Mouse (Mus musculus) adrenal gland, postnatal 14 days (tissue): ENCODE measurements at regions not wholly inside any gene's neighbourhood (a gene's known extent, or its start where the extent isn't known, plus 50 kb on each side); places are given as distances from the start of the nearest gene placed in this dataset.

Source experiments
- DNase-seq: peaks from one replicate; pipeline ENCODE4 v3.0.0; 2021; ENCODE audit warnings: mixed read lengths

- peak; percentile 38 for DNase-seq
These were observed 114.4 kb downstream of the H2afy start for GRCm38 (mm10) chr13:56021716-56022115.

- DNase-seq = no peak
These were observed 122.2 kb downstream of the H2afy start for GRCm38 (mm10) chr13:56014006-56014405.

- DNase-seq = no peak
These were observed 125.7 kb downstream of the H2afy start for GRCm38 (mm10) chr13:56010416-56010815.

- DNase-seq = no peak
These were observed 129.3 kb downstream of the H2afy start for GRCm38 (mm10) chr13:56006827-56007226.

GRCm38 (mm10) chr13:56005746-56006145 lies 130.4 kb downstream of the H2afy start:
- DNase-seq = no peak

- peak; percentile 90 for DNase-seq
These were observed 132.3 kb downstream of the H2afy start for GRCm38 (mm10) chr13:56003724-56004393.

GRCm38 (mm10) chr13:55995255-55995654 lies 140.9 kb downstream of the H2afy start:
- no peak for DNase-seq

- peak; percentile 83 for DNase-seq
These were observed 141.7 kb downstream of the H2afy start for GRCm38 (mm10) chr13:55994460-55994859.

GRCm38 (mm10) chr13:55992699-55993098 lies 143.5 kb downstream of the H2afy start:
- DNase-seq = no peak

- DNase-seq = no peak
These were observed 144.9 kb downstream of the H2afy start for GRCm38 (mm10) chr13:55991216-55991615.

GRCm38 (mm10) chr13:55990186-55990585 lies 146.0 kb downstream of the H2afy start:
- DNase-seq = no peak

GRCm38 (mm10) chr13:55989401-55989800 lies 146.8 kb downstream of the H2afy start:
- no peak for DNase-seq

GRCm38 (mm10) chr13:55985396-55985795 lies 149.4 kb upstream of the Pitx1 start:
- no peak for DNase-seq

- DNase-seq = no peak
These were observed 148.8 kb upstream of the Pitx1 start for GRCm38 (mm10) chr13:55984772-55985171.

- no peak for DNase-seq
These were observed 147.9 kb upstream of the Pitx1 start for GRCm38 (mm10) chr13:55983851-55984250.

GRCm38 (mm10) chr13:55981041-55981440 lies 145.0 kb upstream of the Pitx1 start:
- no peak for DNase-seq

GRCm38 (mm10) chr13:55977902-55978301 lies 141.9 kb upstream of the Pitx1 start:
- no peak for DNase-seq

GRCm38 (mm10) chr13:55976911-55977381 lies 141.0 kb upstream of the Pitx1 start:
- peak; percentile 41 for DNase-seq

- peak; percentile 45 for DNase-seq
These were observed 138.1 kb upstream of the Pitx1 start for GRCm38 (mm10) chr13:55974105-55974504.

- DNase-seq = no peak
These were observed 134.7 kb upstream of the Pitx1 start for GRCm38 (mm10) chr13:55970687-55971086.

GRCm38 (mm10) chr13:55969473-55969872 lies 133.5 kb upstream of the Pitx1 start:
- DNase-seq = no peak

GRCm38 (mm10) chr13:55967151-55967550 lies 131.2 kb upstream of the Pitx1 start:
- DNase-seq = peak; percentile 34

GRCm38 (mm10) chr13:55963005-55963620 lies 127.1 kb upstream of the Pitx1 start:
- peak; percentile 78 for DNase-seq
